Mouse (Mus musculus) forebrain, embryonic 12.5 days (tissue): ENCODE data around the gene Sh3pxd2a. TPM values are rescaled to one million over a fixed set of nuclear protein-coding genes. Genes with fewer than 3 reads are reported as not detected.
A peak's percentile ranks its signal among the peaks of the same experiment; 100 is the strongest.

ENCODE experiments used
- ATAC-seq: fragments of 200-750 bp; cut with Nextera tagmentation; 2 replicates; pipeline ENCODE4 v1.8.0; 2017; ENCODE audit warnings: moderate TSS enrichment; ENCODE audit not compliant: low FRiP score
- H3K27ac ChIP-seq: fragments of 300-500 bp; sonication (generic); 2 replicates; pipeline ENCODE4 v1.5.1; 2016; ENCODE audit warnings: mild to moderate bottlenecking
- H3K27me3 ChIP-seq: fragments of 300-500 bp; sonication (generic); 2 replicates; pipeline ENCODE4 v1.6.1; 2016; ENCODE audit warnings: mild to moderate bottlenecking
- H3K36me3 ChIP-seq: fragments of 300-500 bp; sonication (generic); replicated peaks from 2 replicates; pipeline ENCODE4 v1.6.1; 2016; ENCODE audit warnings: mild to moderate bottlenecking
- H3K4me1 ChIP-seq: fragments of 300-500 bp; sonication (generic); 2 replicates; pipeline ENCODE4 v1.6.1; 2016
- H3K4me2 ChIP-seq: fragments of 300-500 bp; sonication (generic); 2 replicates; pipeline ENCODE4 v1.6.1; 2016; ENCODE audit warnings: mild to moderate bottlenecking, moderate library complexity
- H3K4me3 ChIP-seq: fragments of 300-500 bp; sonication (generic); replicated peaks from 2 replicates; pipeline ENCODE4 v1.5.1; 2016; ENCODE audit warnings: mild to moderate bottlenecking
- H3K9ac ChIP-seq: fragments of 300-500 bp; sonication (generic); 2 replicates; pipeline ENCODE4 v1.6.1; 2016; ENCODE audit warnings: mild to moderate bottlenecking
- H3K9me3 ChIP-seq: fragments of 300-500 bp; sonication (generic); 2 replicates; pipeline ENCODE4 v1.6.1; 2016
- WGBS: fragments of 180-500 bp; shearing (Covaris S2); methylation state at CpG from one replicate; pipeline ENCODE4 v1.1.7; 2016; 5-methylcytosine and 5-hydroxymethylcytosine counted together
- polyA plus RNA-seq: library from polyadenylated mRNA; unstranded; fragments of >200 nt; fragmentation: Nextera tagmentation; extraction: Ambion mirVana; gene quantifications from 2 replicates; pipeline ENCODE4 v1.2.1, GENCODE M21; 2016

Gene Sh3pxd2a
- polyA plus RNA-seq, 1 experiment from 2014 or later, result 3.7 TPM

DNA sequence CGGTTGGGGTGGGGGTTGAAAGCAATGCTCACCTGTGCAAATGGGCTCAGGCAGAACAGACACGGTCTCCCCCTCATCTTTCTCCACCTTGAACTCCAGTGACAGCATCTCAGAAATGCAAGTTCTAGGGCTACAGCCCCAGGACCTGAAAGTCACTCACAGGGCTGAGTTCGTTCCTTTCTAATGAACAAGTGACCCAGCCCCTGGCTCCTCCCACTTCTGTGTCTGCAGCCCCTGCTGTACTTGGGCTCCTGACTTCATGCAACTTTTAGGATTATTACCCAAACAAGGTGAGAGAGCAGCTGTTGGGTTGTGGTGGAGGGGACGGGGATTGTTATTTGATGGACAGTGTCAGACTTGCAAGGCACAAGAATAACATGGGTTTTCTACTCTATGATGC, 23.2 kb downstream of the Sh3pxd2a start:
- no peak overlapping the region for H3K4me2 ChIP-seq
- ATAC-seq, result no peak
- H3K4me1 ChIP-seq, result peaks cover 29% of the 10 kb centered on the region
- no peaks in the 10 kb centered on the region for H3K36me3 ChIP-seq
- 80% methylated on average over 4 of the region's 4 CpGs for WGBS
- no peak overlapping the region for H3K4me3 ChIP-seq
- no peaks in the 10 kb centered on the region for H3K27me3 ChIP-seq
- 0 out of 2 replicates have a peak overlapping the region, but pooled peaks have one; percentile 42 for H3K27ac ChIP-seq
- H3K9ac ChIP-seq, result no peak overlapping the region
- no peaks in the 10 kb centered on the region for H3K9me3 ChIP-seq

- Histone ChIP-seq H3K27me3 (no peaks in the 10 kb centered on the region), H3K4me2 (no peak overlapping the region), H3K36me3 (0 out of 2 replicates have a peak, but pooled peaks cover under 1% of the 10 kb centered on the region), H3K27ac (no peak overlapping the region), H3K9ac (no peak overlapping the region), H3K9me3 (no peaks in the 10 kb centered on the region), H3K4me3 (no peak overlapping the region), H3K4me1 (peaks cover 24% of the 10 kb centered on the region)
- no peak for ATAC-seq
- WGBS, result 93% methylated on average over 7 of the region's 7 CpGs
These were observed 23.8 kb downstream of the Sh3pxd2a start for GRCm38 (mm10) chr19:47440435-47440803.

GRCm38 (mm10) chr19:47439726-47440434, 24.3 kb downstream of the Sh3pxd2a start:
- ATAC-seq, result no peak
- 0 out of 2 replicates have a peak, but pooled peaks cover 3% of the 10 kb centered on the region for H3K36me3 ChIP-seq
- H3K4me3 ChIP-seq, result no peak overlapping the region
- no peaks in the 10 kb centered on the region for H3K27me3 ChIP-seq
- no peak overlapping the region for H3K27ac ChIP-seq
- H3K4me1 ChIP-seq, result peaks cover 20% of the 10 kb centered on the region
- WGBS, result 83% methylated on average over 9 of the region's 9 CpGs
- no peaks in the 10 kb centered on the region for H3K9me3 ChIP-seq
- H3K4me2 ChIP-seq, result no peak overlapping the region
- H3K9ac ChIP-seq, result no peak overlapping the region

DNA sequence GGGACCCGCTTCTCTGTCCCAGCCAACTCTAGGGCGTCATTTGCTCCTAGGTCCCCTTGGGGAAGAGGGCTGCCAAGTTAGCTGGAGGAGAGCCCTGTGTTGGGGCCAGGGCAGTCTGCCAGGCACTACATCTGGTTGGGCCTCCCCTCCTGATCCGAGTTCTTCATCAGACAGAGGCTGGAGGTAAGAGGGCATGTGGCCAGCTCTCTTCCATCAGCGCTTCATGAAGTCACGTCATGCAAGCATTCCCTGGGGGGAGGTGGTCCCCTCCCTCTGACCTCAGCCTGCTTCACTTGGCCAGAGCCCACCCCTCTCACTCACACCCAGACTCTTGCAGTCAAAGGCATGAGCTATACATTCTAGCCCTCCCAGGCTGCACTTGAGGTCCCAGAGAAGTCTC, 25.8 kb downstream of the Sh3pxd2a start:
- no peaks in the 10 kb centered on the region for H3K9me3 ChIP-seq
- ATAC-seq, result no peak
- H3K27ac ChIP-seq, result no peak overlapping the region
- no peak overlapping the region for H3K4me2 ChIP-seq
- no peaks in the 10 kb centered on the region for H3K27me3 ChIP-seq
- no peak overlapping the region for H3K4me3 ChIP-seq
- no peak overlapping the region for H3K9ac ChIP-seq
- WGBS, result 81% methylated on average over 5 of the region's 5 CpGs
- H3K36me3 ChIP-seq, result 0 out of 2 replicates have a peak, but pooled peaks cover 3% of the 10 kb centered on the region
- peaks cover 7% of the 10 kb centered on the region for H3K4me1 ChIP-seq

DNA sequence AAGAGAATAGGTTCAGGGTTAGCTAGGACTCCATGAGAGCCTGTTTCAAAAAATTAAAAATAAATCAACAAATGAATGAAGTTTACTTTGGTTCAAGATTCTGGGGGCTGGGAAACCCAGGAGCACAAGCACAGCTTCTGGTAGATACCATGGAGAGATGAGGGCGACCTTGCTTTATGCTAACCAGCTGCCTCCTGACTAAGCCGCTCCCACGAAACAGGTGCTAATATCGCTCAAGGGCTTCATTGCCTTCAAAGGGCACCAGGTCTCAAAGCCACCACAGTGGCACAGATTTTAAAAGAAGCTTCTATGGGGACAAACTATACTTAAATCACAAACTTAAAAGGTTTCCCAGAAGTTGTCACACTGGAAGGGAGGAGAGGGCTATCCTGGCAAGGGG, 27.2 kb downstream of the Sh3pxd2a start:
- H3K27me3 ChIP-seq, result no peaks in the 10 kb centered on the region
- H3K9me3 ChIP-seq, result no peaks in the 10 kb centered on the region
- 94% methylated on average over 4 of the region's 4 CpGs for WGBS
- H3K4me3 ChIP-seq, result no peak overlapping the region
- no peak overlapping the region for H3K9ac ChIP-seq
- no peak overlapping the region for H3K27ac ChIP-seq
- ATAC-seq, result no peak
- H3K4me1 ChIP-seq, result peaks cover 10% of the 10 kb centered on the region
- no peak overlapping the region for H3K4me2 ChIP-seq
- 0 out of 2 replicates have a peak, but pooled peaks cover 3% of the 10 kb centered on the region for H3K36me3 ChIP-seq

DNA sequence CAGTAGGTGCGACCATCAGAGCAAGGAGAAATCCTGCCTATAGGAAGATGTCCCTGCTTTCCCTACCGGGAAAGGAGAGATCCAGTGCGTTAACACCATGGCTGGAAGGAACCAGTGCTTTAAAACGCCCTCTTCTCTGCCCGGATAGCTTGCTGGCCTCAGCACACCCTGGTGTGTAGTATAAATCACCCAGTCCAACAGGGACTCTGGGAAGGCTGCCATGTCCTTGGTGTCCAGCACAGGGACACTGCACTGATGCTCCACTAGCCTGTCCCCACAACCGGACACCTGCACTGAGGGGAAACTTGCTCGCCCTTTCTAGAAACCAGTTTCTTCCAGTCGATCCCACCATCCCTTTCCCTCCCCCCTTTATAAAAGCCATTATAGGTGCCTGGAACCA, 28.0 kb downstream of the Sh3pxd2a start:
- H3K27ac ChIP-seq, result no peak overlapping the region
- H3K4me3 ChIP-seq, result no peak overlapping the region
- no peaks in the 10 kb centered on the region for H3K27me3 ChIP-seq
- ATAC-seq, result no peak
- no peaks in the 10 kb centered on the region for H3K9me3 ChIP-seq
- H3K36me3 ChIP-seq, result 0 out of 2 replicates have a peak, but pooled peaks cover 3% of the 10 kb centered on the region
- H3K9ac ChIP-seq, result no peak overlapping the region
- no peak overlapping the region for H3K4me2 ChIP-seq
- WGBS, result 95% methylated on average over 8 of the region's 8 CpGs
- peaks cover 10% of the 10 kb centered on the region for H3K4me1 ChIP-seq

DNA sequence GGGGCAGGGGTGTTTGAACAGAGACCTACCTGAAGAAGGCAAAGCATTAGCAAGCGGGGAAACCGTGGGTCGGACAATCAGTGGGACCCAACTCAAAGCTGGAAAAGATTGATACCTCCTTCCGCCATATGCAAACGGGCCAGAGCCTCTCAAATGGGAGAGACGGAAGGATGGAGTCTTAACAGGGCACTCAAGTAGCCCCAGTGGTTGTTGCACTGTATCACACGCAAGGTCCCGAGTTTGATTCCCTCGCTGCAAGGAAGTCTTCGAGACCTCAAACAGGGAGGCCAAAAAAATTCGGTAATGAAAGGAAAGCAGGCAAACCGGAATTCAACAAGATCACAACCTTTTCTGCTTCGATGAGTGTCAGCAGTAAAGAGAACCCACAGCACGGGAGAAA, 29.5 kb downstream of the Sh3pxd2a start:
- no peak overlapping the region for H3K4me3 ChIP-seq
- H3K4me1 ChIP-seq, result peaks cover 10% of the 10 kb centered on the region
- H3K36me3 ChIP-seq, result 0 out of 2 replicates have a peak, but pooled peaks cover 3% of the 10 kb centered on the region
- no peak overlapping the region for H3K4me2 ChIP-seq
- H3K9ac ChIP-seq, result no peak overlapping the region
- no peaks in the 10 kb centered on the region for H3K9me3 ChIP-seq
- 92% methylated on average over 14 of the region's 14 CpGs for WGBS
- no peak overlapping the region for H3K27ac ChIP-seq
- no peak for ATAC-seq
- no peaks in the 10 kb centered on the region for H3K27me3 ChIP-seq

DNA sequence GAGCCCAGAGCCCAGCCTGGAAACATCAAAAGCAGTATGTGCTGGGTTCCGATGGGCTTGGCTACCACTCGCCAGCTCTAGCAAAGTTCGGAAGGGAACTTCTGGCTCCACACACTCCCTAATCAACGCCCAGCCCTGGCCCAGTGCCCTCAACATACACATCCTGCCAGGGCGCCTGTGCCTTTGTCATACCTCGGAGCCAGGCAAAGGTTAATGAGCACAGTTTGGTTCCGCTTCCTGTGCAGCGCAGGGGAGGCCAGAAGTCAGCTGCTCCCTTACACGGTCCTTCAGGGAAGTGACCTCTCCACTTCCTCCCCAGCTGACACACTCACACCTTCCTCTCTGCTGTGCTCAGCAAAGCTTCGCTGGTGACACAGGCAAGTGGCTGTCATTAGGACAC, 31.9 kb downstream of the Sh3pxd2a start:
- H3K27me3 ChIP-seq, result no peaks in the 10 kb centered on the region
- no peak for ATAC-seq
- H3K4me1 ChIP-seq, result peaks cover 23% of the 10 kb centered on the region
- no peak overlapping the region for H3K4me3 ChIP-seq
- H3K9me3 ChIP-seq, result no peaks in the 10 kb centered on the region
- no peak overlapping the region for H3K27ac ChIP-seq
- H3K9ac ChIP-seq, result no peak overlapping the region
- WGBS, result 65% methylated on average over 10 of the region's 10 CpGs
- 0 out of 2 replicates have a peak, but pooled peaks cover 3% of the 10 kb centered on the region for H3K36me3 ChIP-seq
- no peak overlapping the region for H3K4me2 ChIP-seq

DNA sequence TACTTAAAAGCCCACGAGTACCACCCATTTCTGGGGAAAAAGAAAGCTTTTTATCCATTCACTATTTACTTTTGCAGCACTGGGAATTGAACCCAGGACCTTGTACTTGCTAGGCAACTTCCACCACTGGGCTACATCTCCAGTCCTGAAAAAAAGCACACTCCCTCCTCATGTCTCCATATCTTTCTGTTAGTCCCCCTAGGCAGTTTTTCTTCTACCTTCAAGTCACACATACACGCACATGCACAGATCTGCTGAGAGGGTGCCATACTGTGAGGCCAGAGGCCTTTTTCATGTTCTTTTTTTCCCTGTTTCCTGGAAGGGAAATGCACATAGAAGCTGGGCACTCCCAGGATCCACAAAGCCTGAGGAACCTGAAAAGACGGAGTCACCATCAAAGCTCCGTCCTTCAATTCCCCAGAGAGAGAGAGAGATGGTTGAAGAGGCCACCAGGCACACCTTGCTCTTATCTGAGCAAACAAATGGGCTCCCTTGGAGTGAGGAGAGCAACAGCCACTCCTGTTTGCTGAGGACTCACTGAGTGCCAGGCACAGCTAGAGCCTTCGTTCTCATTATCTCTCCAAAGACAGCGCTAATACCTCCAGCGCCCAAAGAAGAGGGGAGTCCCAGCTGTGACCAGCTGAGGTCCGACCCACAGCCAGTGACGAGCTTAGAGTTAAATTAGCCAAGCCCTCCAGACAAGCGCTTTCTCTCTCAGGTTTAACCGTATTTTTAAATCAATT, 32.8 kb downstream of the Sh3pxd2a start:
- WGBS, result 56% methylated on average over 11 of the region's 11 CpGs
- no peak for ATAC-seq
- Histone ChIP-seq H3K4me3 (no peak overlapping the region), H3K9ac (no peak overlapping the region), H3K27me3 (no peaks in the 10 kb centered on the region), H3K4me1 (peaks cover 23% of the 10 kb centered on the region), H3K4me2 (no peak overlapping the region), H3K27ac (no peak overlapping the region), H3K9me3 (no peaks in the 10 kb centered on the region), H3K36me3 (0 out of 2 replicates have a peak, but pooled peaks cover 3% of the 10 kb centered on the region)

- Histone ChIP-seq H3K27me3 (no peaks in the 10 kb centered on the region), H3K9ac (no peak overlapping the region), H3K9me3 (no peaks in the 10 kb centered on the region), H3K36me3 (no peaks in the 10 kb centered on the region), H3K4me3 (no peak overlapping the region), H3K4me2 (no peak overlapping the region), H3K4me1 (peaks cover 23% of the 10 kb centered on the region), H3K27ac (no peak overlapping the region)
- no peak for ATAC-seq
- 96% methylated on average over 2 of the region's 2 CpGs for WGBS
These were observed 34.0 kb downstream of the Sh3pxd2a start for GRCm38 (mm10) chr19:47430160-47430559.

GRCm38 (mm10) chr19:47429245-47429644, 35.0 kb downstream of the Sh3pxd2a start:
- Histone ChIP-seq H3K9me3 (no peaks in the 10 kb centered on the region), H3K27ac (no peak overlapping the region), H3K9ac (no peak overlapping the region), H3K4me3 (no peak overlapping the region), H3K36me3 (no peaks in the 10 kb centered on the region), H3K27me3 (no peaks in the 10 kb centered on the region), H3K4me1 (peaks cover 23% of the 10 kb centered on the region), H3K4me2 (no peak overlapping the region)
- no peak for ATAC-seq
- WGBS, result 95% methylated on average over 3 of the region's 3 CpGs

DNA sequence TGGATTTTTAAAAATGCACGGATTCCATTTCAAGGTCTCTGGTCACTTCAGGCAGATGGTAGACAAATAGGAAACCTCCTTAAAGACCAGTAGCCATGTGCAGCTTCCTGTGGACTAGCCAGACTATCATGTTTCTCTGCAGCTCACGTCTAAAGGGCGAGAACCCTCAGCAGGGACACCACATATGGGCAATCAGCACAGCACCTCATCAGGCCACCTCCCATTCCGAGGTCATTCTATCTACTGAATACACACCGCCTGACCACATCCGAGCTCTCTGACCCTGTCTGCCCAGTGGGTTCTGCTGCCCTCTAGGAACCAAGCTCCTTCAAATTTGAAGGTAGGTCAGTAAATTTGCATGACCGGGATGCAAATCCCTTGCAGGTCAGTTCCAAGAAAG, 35.4 kb downstream of the Sh3pxd2a start:
- no peak overlapping the region for H3K4me2 ChIP-seq
- no peaks in the 10 kb centered on the region for H3K27me3 ChIP-seq
- no peak overlapping the region for H3K4me3 ChIP-seq
- ATAC-seq, result no peak
- 0 out of 2 replicates have a peak overlapping the region, but pooled peaks have one; percentile 0 for H3K27ac ChIP-seq
- H3K4me1 ChIP-seq, result peaks cover 23% of the 10 kb centered on the region
- 77% methylated on average over 7 of the region's 7 CpGs for WGBS
- H3K36me3 ChIP-seq, result 0 out of 2 replicates have a peak, but pooled peaks cover 2% of the 10 kb centered on the region
- no peak overlapping the region for H3K9ac ChIP-seq
- no peaks in the 10 kb centered on the region for H3K9me3 ChIP-seq
